Mouse (Mus musculus) adrenal gland, postnatal 10 days (tissue): ENCODE data around the gene Tmem94. TPM values are rescaled to one million over a fixed set of nuclear protein-coding genes. Genes with fewer than 3 reads are reported as not detected.
A peak's percentile ranks its signal among the peaks of the same experiment; 100 is the strongest.

Experiments
- DNase-seq: peaks from one replicate; pipeline ENCODE4 v3.0.0; 2021; ENCODE audit warnings: mixed read lengths
- microRNA-seq: library from miRNA; unstranded; fragments of <30 nt; microRNA quantifications from one replicate; pipeline ENCODE4 v1.2.0, GENCODE M21; 2021
- total RNA-seq, 2 experiments: library from RNA; stranded (reverse); gene quantifications; 2 replicates each; pipeline ENCODE4 v1.2.3; 2021

Tmem94 gene
- total RNA-seq, 2 experiments from 2014 or later: 62.0 to 79.6 TPM

DNA sequence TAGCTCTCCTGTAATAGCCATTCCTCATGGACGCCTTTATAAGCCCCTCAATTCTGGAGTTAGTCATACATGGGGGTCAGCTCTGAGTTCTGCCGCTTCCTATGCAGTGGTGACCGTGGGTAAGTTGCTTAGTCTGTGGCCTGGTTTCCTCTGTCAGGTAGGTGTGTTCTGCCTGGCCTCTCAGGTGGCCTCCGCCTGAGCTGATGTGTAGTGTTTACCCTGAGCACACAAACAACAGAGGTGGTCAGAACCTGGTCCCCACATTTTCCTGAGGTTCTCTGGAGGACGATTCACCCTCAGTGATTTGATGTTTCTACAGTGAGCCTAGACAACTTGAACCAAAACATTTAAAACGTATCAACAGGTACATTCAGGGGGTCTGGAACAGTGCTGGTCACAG is 66.8 kb downstream of the Tmem94 start:
- no peak for DNase-seq

DNA sequence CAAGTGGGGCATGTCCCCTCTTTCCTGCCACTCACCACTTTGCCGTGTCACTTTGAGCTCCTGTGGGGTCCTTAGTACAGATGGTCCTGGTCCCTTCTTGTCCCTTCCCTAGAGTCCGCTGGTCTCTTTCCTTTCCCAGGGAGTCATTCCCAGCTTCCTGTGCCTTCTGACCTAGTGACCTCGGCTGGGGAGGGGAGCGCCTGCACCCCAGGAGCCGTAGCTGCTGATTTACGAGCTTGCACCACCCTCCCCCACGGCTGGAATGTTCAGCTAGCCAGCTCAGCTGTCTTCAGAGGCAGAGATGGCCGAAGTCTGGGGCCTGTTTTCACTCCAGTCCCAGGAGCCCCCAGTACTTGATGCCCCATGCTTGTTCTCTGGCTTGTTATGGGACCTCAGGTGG is 67.3 kb downstream of the Tmem94 start:
- DNase-seq: peak; percentile 72

DNA sequence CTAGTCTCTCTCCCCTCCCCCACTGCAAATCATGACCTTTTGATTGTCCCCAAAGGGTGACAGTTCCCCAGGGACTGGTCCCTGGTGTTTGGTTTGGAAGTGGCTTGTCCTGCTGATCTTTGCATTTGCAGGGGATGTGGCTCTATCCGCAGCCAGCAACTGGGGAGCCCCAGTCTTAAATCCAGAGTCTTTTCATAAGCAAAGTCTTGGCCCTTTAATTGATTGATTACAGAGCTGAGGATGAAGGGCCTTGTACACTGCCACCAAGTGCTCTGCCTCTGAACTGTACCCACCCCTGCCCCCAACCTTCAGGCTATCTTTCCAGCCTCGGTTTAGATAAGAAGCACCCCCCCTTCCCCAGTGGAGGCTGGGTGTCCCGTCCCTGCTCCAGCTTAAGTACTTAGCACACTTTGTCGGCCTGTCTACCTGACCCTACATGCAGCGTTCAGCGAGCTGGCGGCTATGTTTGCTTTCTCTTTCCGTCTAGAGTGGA is 67.8 kb downstream of the Tmem94 start:
- peak; percentile 24 for DNase-seq

DNA sequence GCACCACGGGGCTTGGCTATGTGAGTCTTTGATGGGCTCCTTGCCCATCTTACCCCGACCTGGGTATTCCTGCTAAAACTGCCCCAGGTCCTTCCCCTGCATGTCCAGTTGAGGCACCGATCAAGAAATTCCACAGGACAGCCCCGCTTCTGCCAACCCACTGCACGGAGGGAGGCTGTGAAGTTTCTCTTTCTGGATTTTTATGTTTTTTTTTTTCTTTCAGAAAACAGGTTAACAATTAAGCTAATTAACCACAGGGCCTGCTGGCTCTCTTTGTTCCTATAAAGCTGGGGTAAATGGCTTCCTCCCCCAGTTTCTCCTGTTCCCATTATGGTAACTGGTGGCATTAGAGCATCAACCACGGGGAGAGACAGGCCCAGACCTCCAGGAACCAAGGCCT is 68.8 kb downstream of the Tmem94 start:
- DNase-seq: no peak

DNA sequence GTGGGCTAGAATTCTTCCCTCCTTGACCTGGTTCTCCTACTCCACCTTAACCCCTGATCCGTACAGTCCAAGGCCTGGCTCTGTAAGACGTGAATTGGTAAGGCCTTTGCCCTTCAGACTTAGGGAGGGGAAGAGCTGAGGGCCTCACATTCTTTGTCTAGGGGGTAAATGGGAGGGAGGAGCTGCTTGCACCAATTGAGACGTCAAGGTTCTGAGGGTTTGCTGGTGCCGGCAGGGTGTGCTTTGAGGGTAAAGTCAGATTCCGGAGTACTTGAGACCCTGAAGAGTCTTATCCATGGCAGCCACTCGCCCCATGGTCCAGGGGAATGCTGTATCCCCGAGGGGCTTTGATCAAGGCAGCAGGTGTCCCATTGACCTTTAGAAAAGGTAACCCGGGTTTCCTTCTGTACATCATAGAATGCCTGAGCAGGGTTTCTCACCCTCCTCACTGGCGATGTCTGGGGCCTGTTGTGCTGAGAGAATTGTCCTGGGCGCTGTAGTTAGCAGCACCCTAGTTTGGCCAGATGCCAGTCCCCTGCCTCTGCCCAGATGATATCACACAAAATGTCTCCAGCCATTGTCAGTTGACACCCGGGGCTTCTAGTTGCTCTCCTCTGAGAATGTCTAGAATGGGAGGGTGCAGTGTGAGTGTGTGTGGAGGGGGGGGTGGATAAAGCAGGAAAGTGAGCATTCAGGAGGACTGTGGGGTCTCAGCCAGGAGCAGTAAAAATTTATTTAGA is 71.6 kb downstream of the Tmem94 start:
- DNase-seq: no peak

DNA sequence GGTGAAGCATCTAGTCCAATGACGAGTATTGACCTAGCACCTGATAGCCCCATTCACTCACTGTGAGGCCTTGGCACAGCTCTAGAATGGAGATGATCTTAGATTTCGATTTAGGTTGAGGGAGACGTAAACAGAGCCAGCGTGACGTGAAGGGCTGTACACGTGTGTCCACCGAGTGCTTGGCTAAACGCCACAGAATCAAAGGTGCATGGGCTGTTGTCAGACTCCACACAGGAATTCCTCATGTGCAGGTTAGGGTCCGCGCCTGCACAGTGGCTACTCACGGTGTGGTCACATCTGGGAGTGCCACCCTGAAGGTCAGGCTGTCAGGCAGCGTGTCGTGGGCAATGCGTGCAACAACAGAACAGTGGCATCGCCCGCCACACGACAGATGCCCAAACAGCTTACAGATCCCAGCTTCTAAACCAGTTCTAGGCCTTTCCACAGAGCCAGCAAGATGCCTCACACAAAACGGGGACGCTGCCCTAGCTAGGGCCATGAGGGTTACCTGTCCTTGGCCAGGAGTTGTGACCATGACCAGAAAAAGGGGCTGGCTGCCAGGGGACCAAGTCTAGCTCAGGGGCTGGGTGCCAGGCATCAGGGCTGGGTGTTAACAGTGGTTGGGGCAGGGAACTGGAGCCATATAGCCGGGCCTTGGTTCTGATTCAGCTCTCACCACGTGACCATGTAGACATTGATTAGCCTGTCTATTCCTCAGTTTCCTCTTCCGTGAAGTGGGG is 72.5 kb downstream of the Tmem94 start:
- peak; percentile 45 for DNase-seq

DNA sequence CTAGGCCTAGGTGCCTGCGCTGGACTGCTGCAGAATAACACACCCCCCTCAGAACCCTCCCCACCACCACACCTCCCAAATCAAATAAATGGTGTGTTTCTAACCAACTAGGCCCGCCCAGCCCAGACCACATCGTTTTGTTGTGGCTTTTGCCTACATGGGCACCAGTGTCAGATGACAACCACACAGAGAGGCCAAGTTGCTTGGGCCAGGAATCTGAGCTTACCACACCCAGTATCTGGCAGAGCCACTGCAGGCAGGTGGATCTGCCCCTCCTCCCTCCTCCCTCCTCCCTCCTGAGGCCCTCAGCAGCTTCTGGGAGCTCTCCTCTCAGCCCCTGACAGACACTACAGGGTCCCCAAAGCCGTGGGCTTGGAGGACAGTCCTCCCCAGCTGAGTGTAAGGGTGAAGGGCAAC is 73.7 kb downstream of the Tmem94 start:
- DNase-seq: no peak

DNA sequence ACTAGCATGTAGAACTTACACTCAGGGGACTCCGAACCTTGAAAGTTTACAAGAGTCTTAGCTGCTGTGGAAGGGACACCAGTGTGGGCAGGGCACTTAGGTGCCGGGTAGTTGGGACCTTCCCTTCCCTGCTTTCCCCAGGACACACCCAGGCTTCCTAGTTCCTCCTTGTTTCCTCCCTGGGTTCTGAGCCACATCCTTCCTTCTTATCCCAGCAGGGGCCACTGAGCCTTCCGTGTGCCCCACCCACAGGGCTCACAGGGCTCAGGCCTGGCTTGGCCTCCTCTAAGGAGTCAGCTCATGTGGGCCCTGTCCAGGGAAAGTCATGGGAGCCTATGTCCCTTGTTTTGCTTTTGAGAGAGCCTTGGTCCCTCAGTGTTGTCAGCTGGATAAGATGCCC is 74.5 kb downstream of the Tmem94 start:
- no peak for DNase-seq

DNA sequence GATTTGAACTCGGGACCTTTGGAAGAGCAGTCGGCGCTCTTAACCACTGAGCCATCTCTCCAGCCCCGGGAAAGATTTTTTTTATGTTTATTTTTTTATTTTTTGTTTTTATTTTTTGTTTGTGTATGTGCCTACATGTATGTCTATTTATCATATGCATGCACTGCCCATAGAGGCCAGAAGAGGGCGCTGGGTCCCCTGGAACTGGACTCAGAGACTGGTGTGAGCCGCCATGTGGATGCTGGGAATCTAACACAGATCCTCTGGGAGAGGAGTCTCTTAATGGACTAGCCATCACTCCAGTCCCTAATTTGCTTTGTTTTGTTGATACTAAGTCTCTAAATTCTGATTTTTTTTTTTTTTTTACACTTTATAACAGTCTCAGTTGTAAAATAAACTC is 75.8 kb downstream of the Tmem94 start:
- DNase-seq: no peak

DNA sequence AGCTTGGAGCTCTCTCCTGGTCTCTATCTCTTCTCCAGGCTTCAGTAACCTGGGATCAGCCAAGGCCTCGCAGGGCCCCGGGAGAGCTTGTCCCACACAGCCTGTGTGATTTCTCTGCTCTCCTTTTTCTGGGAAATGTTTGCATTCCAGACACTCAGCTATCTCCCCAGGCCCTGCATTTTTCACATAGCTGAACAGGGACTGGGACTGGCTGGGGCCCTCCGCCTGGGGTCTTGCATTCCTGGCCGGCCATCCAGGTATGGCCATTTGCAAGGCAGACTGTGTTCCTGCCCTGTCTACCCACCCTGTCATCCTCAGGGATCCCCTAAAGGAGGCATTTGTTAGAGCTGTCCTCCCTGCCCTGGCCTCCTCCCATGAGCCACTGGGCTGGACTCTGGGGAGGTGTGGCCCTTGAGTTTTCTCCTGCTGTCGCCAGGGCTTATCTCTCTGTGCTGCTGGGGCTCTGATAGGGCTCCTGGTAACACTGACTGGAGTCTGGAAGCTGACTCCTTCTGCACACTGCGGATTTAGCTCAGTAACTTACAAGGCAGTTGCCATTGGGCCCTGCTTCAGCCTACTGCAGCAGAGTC is 76.8 kb downstream of the Tmem94 start:
- peak; percentile 47 for DNase-seq

DNA sequence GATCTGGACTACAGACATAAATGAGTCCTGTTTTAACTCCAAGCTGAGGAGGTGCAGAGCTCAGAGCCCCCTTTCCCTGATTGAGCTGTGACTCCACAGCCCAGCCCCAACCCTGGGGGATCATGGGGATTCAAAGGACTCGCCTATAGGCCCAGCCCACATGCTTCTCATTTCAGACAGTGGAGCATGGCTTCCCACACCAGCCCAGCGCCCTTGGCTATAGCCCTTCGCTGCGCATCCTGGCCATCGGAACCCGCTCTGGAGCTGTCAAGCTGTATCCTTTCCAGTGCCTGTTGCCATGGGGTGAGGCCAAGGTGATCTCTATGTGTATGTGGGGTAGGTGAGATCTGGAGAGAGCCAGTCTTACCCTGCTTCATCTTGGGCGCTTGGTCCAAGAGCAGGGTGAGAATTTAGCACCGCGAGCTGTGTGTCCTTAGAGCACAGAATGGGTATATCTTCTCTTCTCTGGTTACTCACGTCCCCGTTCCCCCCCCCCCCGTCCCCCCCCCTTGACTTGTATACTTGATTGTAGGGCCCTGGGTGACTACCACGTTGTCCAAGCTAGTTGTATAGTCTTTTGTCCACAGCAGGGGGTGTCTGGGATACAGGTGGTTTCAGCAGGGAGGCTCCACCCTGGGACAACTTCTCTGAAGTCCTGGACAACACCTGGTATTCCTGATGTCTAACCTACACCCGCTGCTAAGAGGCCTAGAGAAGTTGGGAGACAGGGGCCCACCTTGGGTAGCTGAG is 78.1 kb downstream of the Tmem94 start:
- DNase-seq: no peak

DNA sequence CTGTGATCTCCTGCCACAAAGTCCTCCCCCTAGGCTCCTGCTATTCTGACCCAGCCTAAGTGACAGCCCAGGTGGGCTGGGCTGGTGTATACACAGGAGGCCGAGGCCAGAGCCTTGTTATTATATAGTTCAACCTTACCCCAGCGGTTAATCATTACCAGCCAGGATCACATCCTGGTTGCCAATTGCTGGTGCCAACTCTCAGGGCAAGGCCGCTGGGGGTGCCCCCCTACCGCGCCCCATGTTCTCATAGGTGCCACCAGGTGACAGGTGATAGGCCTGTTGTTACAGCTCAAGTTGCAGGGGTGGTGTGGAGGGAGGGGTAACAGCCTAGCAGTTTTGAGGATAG is 78.6 kb downstream of the Tmem94 start:
- peak; percentile 14 for DNase-seq

DNA sequence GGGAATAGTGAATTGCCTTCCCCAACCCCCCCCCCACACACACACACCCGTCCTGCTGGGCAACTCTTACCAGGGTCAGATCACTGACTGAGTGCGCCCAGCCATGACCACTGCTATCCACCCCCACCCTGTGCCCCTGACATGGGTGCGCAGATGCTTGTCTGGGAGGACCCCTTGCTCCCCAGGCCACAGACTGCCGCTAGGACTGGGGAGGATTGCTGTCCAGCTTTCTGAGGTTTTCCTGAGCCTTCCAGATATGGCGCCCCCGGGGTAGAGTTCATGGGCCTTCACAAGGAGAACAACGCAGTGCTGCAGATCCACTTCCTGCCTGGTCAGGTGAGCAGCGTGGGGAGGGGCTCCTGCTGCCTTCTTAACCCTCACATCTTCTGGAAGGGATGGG is 79.0 kb downstream of the Tmem94 start:
- no peak for DNase-seq

DNA sequence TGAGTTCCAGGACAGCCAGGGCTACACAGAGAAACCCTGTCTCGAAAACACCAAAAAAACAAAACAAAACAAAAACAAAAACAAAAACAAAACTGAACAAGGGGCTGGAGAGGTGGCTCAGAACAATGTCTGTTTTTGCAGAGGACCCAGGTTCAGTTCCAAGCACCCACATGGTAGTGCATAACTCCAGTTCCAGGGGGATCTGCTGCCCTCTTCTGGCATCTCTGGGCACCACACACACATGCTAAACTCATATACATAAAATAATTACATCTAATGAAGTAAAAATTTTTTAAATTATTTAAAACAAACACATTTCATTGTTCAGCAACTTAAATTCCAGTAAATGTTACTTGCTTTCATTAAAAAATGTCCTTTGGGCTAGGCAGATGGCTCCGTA is 80.6 kb downstream of the Tmem94 start:
- DNase-seq: no peak

Small RNA genes within 50 kb of the gene (microRNA-seq; reads per million reads assigned to microRNA genes)
- not detected for gene Mir5621

Other genes starting within 250 kb of the Tmem94 start
- 100 to 1,000 TPM; 255 to 272 TPM for gene Sumo2, start 229.2 kb upstream of the Tmem94 start, total RNA-seq
- gene Nup85, start 201.0 kb upstream of the Tmem94 start, total RNA-seq: 10 to 100 TPM; 44.4 to 48.7 TPM
- gene Mrps7, start 161.5 kb upstream of the Tmem94 start, total RNA-seq: 10 to 100 TPM; 92.1 to 92.6 TPM
- gene Gga3, start 161.4 kb upstream of the Tmem94 start, total RNA-seq: 10 to 100 TPM; 20.0 to 35.9 TPM
- 100 to 1,000 TPM; 110 to 140 TPM for gene Mif4gd, start 152.5 kb upstream of the Tmem94 start, total RNA-seq
- 100 to 1,000 TPM; 169 to 231 TPM for gene Slc25a19, start 137.1 kb upstream of the Tmem94 start, total RNA-seq
- 100 to 1,000 TPM in 1 of 2 experiments, 10 to 100 TPM in 1; 99.1 to 104 TPM for gene Grb2, start 56.8 kb upstream of the Tmem94 start, total RNA-seq
- gene Caskin2, start 48.2 kb downstream of the Tmem94 start, total RNA-seq: 10 to 100 TPM; 43.3 to 47.0 TPM
- 10 to 100 TPM; 13.8 to 19.4 TPM for gene Tsen54, start 49.3 kb downstream of the Tmem94 start, total RNA-seq
- 10 to 100 TPM; 12.7 to 14.0 TPM for gene Llgl2, start 58.6 kb downstream of the Tmem94 start, total RNA-seq
- gene Myo15b, start 93.0 kb downstream of the Tmem94 start, total RNA-seq: 1 to 10 TPM in 1 of 2 experiments, under 1 TPM in 1; 0.91 to 1.2 TPM
- gene Smim5, start 134.5 kb downstream of the Tmem94 start, total RNA-seq: 1 to 10 TPM; 1.5 to 2.6 TPM
- gene Smim6, start 146.6 kb downstream of the Tmem94 start, total RNA-seq: under 1 TPM in 1 of 2 experiments, not detected in 1; 0.30 TPM
- gene Sap30bp, start 167.8 kb downstream of the Tmem94 start, total RNA-seq: 10 to 100 TPM; 38.0 to 38.1 TPM
- 10 to 100 TPM; 17.8 to 24.5 TPM for gene Recql5, start 168.0 kb downstream of the Tmem94 start, total RNA-seq
- 1 to 10 TPM; 3.1 to 4.7 TPM for gene Itgb4, start 209.3 kb downstream of the Tmem94 start, total RNA-seq
- gene Galk1, start 247.3 kb downstream of the Tmem94 start, total RNA-seq: 10 to 100 TPM; 67.0 to 90.6 TPM